Mouse (Mus musculus) brain, embryonic 14.5 days (tissue): ENCODE data around the gene Zbp1. TPM values are rescaled to one million over a fixed set of nuclear protein-coding genes. Genes with fewer than 3 reads are reported as not detected.
A peak's percentile ranks its signal among the peaks of the same experiment; 100 is the strongest.

Experiments used
- DNase-seq: peaks from one replicate; pipeline ENCODE4 v3.0.0-alpha.2; 2011; ENCODE audit warnings: low read depth
- CTCF ChIP-seq: fragments of 200-500 bp; IDR thresholded peaks from 2 replicates; pipeline ENCODE4 v1.5.1; 2012; ENCODE audit warnings: inconsistent platforms, mild to moderate bottlenecking, moderate library complexity, borderline replicate concordance; ENCODE audit not compliant: insufficient read depth, insufficient read length; ENCODE audit errors: extremely low read depth
- POLR2A ChIP-seq: fragments of 200-500 bp; IDR thresholded peaks from 2 replicates; pipeline ENCODE4 v1.6.1; 2012; ENCODE audit warnings: mild to moderate bottlenecking, inconsistent platforms, borderline replicate concordance; ENCODE audit not compliant: poor library complexity, insufficient read depth, insufficient read length, severe bottlenecking; ENCODE audit errors: extremely low read depth
- polyA plus RNA-seq: library from polyadenylated mRNA; depleted of rRNA; stranded (reverse); fragments of >200 nt; gene quantifications from 2 replicates; pipeline ENCODE4 v1.2.3, GENCODE M21; 2012

The Zbp1 gene
- polyA plus RNA-seq, 1 experiment: 0.40 TPM

GRCm38 (mm10) chr2:173205563-173206099 is 13.1 kb downstream of the Zbp1 start:
- no peak for TF ChIP-seq POLR2A
- TF ChIP-seq CTCF: no peak
- no peak for DNase-seq

DNA sequence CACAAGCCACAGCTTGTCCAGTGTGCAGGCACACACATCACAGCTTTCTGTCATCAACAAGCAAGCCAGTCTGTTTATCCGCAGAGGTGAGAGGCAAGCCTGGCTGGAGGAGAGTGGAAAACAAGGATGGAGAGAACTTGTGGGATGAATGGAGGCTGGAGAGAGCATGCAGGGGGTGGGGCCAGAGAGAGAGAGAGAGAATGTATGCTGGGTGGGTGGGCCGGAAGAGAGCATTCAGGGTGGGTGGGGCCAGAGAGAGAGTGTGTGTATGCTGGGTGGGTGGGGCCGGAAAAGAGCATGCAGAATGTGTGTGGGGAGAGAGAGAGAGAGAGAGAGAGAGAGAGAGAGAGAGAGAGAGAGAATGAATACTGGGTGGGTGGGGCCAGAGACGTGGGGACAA is 14.1 kb downstream of the Zbp1 start:
- TF ChIP-seq POLR2A: no peak
- no peak for TF ChIP-seq CTCF
- DNase-seq: no peak

DNA sequence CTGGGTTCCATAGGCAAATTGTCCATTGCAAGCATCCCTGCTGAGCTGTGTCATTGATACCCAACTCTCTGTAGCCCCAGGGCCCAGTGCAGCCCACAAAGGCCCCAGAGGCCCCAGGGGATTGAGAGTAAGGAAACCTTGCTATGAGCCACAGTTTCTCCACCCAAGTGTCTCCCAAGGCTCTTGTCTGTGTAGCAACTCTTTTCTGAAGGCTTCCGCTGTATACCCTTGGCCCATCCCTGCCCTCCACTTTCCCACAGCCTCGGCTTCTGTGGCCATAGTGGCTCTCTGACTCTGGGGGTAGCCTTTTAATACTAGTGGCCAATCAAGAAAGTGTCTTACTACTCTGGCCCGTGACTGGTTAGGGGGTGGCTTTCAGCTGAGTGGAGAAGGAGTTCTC is 15.0 kb downstream of the Zbp1 start:
- DNase-seq: no peak

DNA sequence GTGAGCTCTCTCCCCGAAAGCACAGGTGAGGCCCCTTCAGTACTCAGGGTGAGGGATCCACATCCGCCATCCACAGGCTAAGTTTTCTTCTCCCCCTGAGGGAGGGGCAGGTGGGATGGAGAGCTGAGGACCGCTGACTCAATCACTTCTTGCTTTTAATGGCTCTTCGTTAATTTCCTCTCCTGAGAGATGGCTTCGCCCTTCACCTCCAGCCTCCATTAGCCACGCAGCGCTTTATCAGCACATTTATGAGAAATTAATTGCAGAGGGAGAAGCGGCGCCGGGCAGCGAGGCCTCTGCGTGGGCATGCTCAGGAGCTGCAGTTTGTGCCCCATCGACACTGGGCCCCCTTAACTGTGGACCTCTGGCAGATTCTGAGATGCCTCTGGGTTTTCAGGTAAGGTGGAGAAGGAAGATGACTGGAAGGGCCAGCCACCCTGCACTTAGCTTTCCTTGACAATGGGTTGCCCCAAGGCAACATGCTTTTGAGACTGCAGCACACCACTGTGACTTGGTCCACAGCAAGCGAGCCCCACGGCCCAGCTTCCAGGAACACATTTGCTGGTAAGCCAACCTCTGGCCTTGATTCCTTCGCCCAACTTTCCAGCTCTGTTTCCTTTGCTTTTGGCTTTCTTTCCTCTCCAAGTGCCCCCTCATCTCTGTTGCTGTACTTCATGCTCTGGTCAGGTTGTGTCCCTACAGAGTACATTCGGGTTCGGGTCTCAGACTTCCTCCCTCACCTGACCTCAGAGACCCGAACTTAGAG is 15.6 kb downstream of the Zbp1 start:
- no peak for DNase-seq
- no peak for TF ChIP-seq POLR2A
- no peak for TF ChIP-seq CTCF

More for the DNA sequence above, 15.0 kb downstream of the Zbp1 start:
- TF ChIP-seq POLR2A: no peak
- TF ChIP-seq CTCF: no peak

DNA sequence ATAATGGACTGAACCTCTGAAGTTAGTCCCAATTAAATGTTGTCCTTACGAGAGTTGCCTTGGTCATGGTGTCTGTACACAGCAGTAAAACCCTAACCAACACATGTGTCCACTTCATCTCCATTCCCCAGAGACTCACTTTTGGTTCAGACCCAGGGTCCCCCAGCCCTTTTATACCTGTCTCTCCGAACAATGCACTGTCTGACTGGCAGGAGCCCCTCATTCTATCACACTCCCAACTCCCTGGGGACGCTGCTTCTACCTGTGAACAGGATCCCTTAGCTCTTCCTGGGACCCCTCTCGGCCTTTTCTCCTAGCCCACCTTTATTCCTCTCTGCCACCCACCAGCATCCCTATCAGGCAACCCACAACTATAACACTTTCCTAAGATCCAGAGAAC is 23.9 kb downstream of the Zbp1 start:
- DNase-seq: no peak
- TF ChIP-seq POLR2A: no peak
- TF ChIP-seq CTCF: no peak

- TF ChIP-seq POLR2A (no peak), CTCF (no peak)
- no peak for DNase-seq
Measured at GRCm38 (mm10) chr2:173187182-173187855, 31.4 kb downstream of the Zbp1 start.

DNA sequence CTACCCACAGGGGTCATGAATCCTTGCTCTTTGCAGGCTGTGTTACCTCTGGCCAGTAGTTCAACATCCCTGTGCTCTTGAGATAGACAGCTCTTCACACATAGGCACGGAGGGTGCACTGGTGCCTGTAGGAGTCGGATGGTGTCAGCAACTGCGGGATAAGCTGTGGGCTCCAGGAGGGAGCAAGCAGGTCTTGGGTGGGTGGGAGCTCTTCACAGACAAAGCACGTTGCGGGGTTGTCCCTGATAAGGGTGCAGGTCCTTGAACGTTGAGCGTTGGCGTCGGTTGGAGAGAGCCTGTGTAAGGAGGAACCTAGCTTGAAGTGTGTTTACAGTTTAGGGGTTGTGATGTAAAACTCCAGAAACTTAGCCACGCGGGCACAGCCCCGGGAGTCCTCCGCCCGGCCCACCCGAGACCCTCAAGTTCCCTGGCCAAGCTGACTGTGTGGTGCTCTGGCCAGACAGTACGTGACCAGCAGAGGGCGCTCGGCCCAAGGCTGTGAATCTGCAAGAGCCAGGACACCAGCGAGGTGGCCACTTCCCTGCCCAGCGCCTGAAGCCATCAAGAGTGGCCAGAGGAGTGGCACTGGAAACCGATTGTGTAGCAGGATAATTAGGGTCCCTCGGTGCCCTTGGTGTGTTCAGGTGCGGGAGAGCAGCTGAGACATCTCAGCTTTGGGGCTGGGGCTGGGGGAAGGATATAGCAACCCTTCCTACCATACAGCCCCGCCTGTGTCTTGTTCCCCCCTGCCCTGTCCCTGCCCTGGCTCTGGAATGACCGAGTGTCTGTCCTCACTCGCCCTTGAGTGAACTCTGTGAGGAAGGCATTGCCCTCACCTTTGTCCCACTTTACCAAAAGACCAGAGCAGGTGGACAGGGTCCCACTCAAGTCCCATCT is 32.4 kb downstream of the Zbp1 start:
- peak; percentile 88 for DNase-seq
- TF ChIP-seq POLR2A (no peak), CTCF (peak; percentile 99)

- TF ChIP-seq CTCF (no peak), POLR2A (no peak)
- DNase-seq: no peak
Measured at GRCm38 (mm10) chr2:173185282-173185681, 33.4 kb downstream of the Zbp1 start.

- DNase-seq: no peak
- TF ChIP-seq POLR2A: no peak
- TF ChIP-seq CTCF: no peak
Measured at GRCm38 (mm10) chr2:173184475-173185080, 34.1 kb downstream of the Zbp1 start.

GRCm38 (mm10) chr2:173183836-173184460 is 34.8 kb downstream of the Zbp1 start:
- no peak for TF ChIP-seq POLR2A
- peak; percentile 73 for TF ChIP-seq CTCF
- DNase-seq: peak; percentile 66
